Mouse (Mus musculus) thymus, adult 2 months (tissue): ENCODE measurements at regions not wholly inside any gene's neighbourhood (a gene's known extent, or its start where the extent isn't known, plus 50 kb on each side); places are given as distances from the start of the nearest gene placed in this dataset.

Source experiments
- DNase-seq: peaks from one replicate; pipeline ENCODE4 v3.0.0; 2021
- H3K27ac ChIP-seq: fragments of 200-500 bp; 2 replicates; pipeline ENCODE4 v1.5.1; 2012; ENCODE audit warnings: low read length, control low read depth; ENCODE audit not compliant: control insufficient read depth, insufficient read depth
- H3K27me3 ChIP-seq: fragments of 200-500 bp; 2 replicates; pipeline ENCODE4 v1.6.1; 2012; ENCODE audit warnings: mild to moderate bottlenecking, low read length, moderate library complexity, mixed read lengths; ENCODE audit not compliant: control insufficient read depth, insufficient read depth
- H3K36me3 ChIP-seq: fragments of 200-500 bp; 2 replicates; pipeline ENCODE4 v1.6.1; 2012; ENCODE audit warnings: mild to moderate bottlenecking, low read length, moderate library complexity; ENCODE audit not compliant: control insufficient read depth, insufficient read depth
- H3K4me1 ChIP-seq: fragments of 200-500 bp; replicated peaks from 2 replicates; pipeline ENCODE4 v1.6.1; 2012; ENCODE audit warnings: low read length; ENCODE audit not compliant: control insufficient read depth, insufficient read depth
- H3K4me3 ChIP-seq: fragments of 200-500 bp; 2 replicates; pipeline ENCODE4 v1.5.1; 2012; ENCODE audit warnings: mild to moderate bottlenecking, low read length, control low read depth, moderate library complexity; ENCODE audit not compliant: control insufficient read depth, insufficient read depth
- CTCF ChIP-seq: fragments of 200-500 bp; IDR thresholded peaks from 2 replicates; pipeline ENCODE4 v1.5.1; 2012; ENCODE audit warnings: mild to moderate bottlenecking, control low read depth, low read length, moderate library complexity, borderline replicate concordance; ENCODE audit not compliant: control insufficient read depth, poor library complexity, insufficient read depth; ENCODE audit errors: extremely low read depth
- POLR2A ChIP-seq: fragments of 200-500 bp; IDR thresholded peaks from 2 replicates; pipeline ENCODE4 v1.6.1; 2012; ENCODE audit warnings: mild to moderate bottlenecking, low read length, control low read depth, moderate library complexity; ENCODE audit not compliant: control insufficient read depth, poor library complexity, insufficient read depth; ENCODE audit errors: extremely low read depth
- WGBS: fragments of 180-500 bp; shearing (Covaris S2); methylation state at CpG from one replicate; pipeline ENCODE4 v1.1.7; 2018; 5-methylcytosine and 5-hydroxymethylcytosine counted together

GRCm38 (mm10) chr6:135582567-135582966 lies 220.2 kb downstream of the Emp1 start:
- H3K4me1 ChIP-seq: no peaks in the 10 kb centered on the region
- 63% methylated on average over 2 of the region's 2 CpGs for WGBS
- no peak for TF ChIP-seq CTCF
- no peak for TF ChIP-seq POLR2A
- no peaks in the 10 kb centered on the region for H3K36me3 ChIP-seq
- H3K27ac ChIP-seq: no peak overlapping the region
- no peak for DNase-seq
- no peak overlapping the region for H3K4me3 ChIP-seq
- no peaks in the 10 kb centered on the region for H3K27me3 ChIP-seq

- H3K27me3 ChIP-seq: no peaks in the 10 kb centered on the region
- H3K27ac ChIP-seq: no peak overlapping the region
- TF ChIP-seq POLR2A: no peak
- TF ChIP-seq CTCF: no peak
- 98% methylated on average over 2 of the region's 2 CpGs for WGBS
- H3K4me1 ChIP-seq: no peaks in the 10 kb centered on the region
- H3K4me3 ChIP-seq: no peak overlapping the region
- no peak for DNase-seq
- H3K36me3 ChIP-seq: no peaks in the 10 kb centered on the region
Measured at GRCm38 (mm10) chr6:135584782-135585181, 222.4 kb downstream of the Emp1 start.

- Histone ChIP-seq H3K27me3 (no peaks in the 10 kb centered on the region), H3K4me3 (no peak overlapping the region), H3K36me3 (no peaks in the 10 kb centered on the region), H3K27ac (no peak overlapping the region), H3K4me1 (no peaks in the 10 kb centered on the region)
- no peak for DNase-seq
- TF ChIP-seq CTCF: no peak
- no peak for TF ChIP-seq POLR2A
Measured at GRCm38 (mm10) chr6:135590084-135590483, 227.7 kb downstream of the Emp1 start.

GRCm38 (mm10) chr6:135591085-135591484 lies 228.7 kb downstream of the Emp1 start:
- H3K4me3 ChIP-seq: no peak overlapping the region
- H3K27me3 ChIP-seq: no peaks in the 10 kb centered on the region
- H3K4me1 ChIP-seq: no peaks in the 10 kb centered on the region
- TF ChIP-seq POLR2A: no peak
- no peak for TF ChIP-seq CTCF
- 86% methylated on average over 9 of the region's 9 CpGs for WGBS
- DNase-seq: no peak
- H3K27ac ChIP-seq: no peak overlapping the region
- no peaks in the 10 kb centered on the region for H3K36me3 ChIP-seq

- Histone ChIP-seq H3K4me3 (no peak overlapping the region), H3K4me1 (0 out of 2 replicates have a peak, but pooled peaks cover 2% of the 10 kb centered on the region), H3K27me3 (no peaks in the 10 kb centered on the region), H3K27ac (no peak overlapping the region), H3K36me3 (no peaks in the 10 kb centered on the region)
- TF ChIP-seq POLR2A (no peak), CTCF (no peak)
- 33% methylated on average over 4 of the region's 4 CpGs for WGBS
- no peak for DNase-seq
Measured at GRCm38 (mm10) chr6:135596358-135596757, 234.0 kb downstream of the Emp1 start.

- no peak for DNase-seq
- 63% methylated on average over 3 of the region's 3 CpGs for WGBS
- no peaks in the 10 kb centered on the region for H3K4me1 ChIP-seq
- no peak overlapping the region for H3K27ac ChIP-seq
- H3K4me3 ChIP-seq: no peak overlapping the region
- no peaks in the 10 kb centered on the region for H3K27me3 ChIP-seq
- no peaks in the 10 kb centered on the region for H3K36me3 ChIP-seq
- no peak for TF ChIP-seq CTCF
Measured at GRCm38 (mm10) chr6:135610504-135611096, 248.3 kb downstream of the Emp1 start.

- 91% methylated on average over 4 of the region's 4 CpGs for WGBS
- H3K4me3 ChIP-seq: no peak overlapping the region
- no peak overlapping the region for H3K27ac ChIP-seq
- no peak for DNase-seq
- H3K4me1 ChIP-seq: no peaks in the 10 kb centered on the region
- TF ChIP-seq CTCF (no peak), POLR2A (no peak)
- H3K36me3 ChIP-seq: no peaks in the 10 kb centered on the region
- H3K27me3 ChIP-seq: no peaks in the 10 kb centered on the region
Measured at GRCm38 (mm10) chr6:135627928-135628327, 265.6 kb downstream of the Emp1 start.
